Mouse (Mus musculus) liver, embryonic 11.5 days (tissue): Measurements from ENCODE around the gene Gm10203. TPM values are rescaled to one million over a fixed set of nuclear protein-coding genes. Genes with fewer than 3 reads are reported as not detected.

Source experiments
- ATAC-seq: fragments of 200-750 bp; cut with Nextera tagmentation; replicated peaks from 2 replicates; pipeline ENCODE4 v1.8.0; 2017; ENCODE audit warnings: moderate number of reproducible peaks, mild to moderate bottlenecking, moderate TSS enrichment, moderate library complexity; ENCODE audit not compliant: low FRiP score
- DNase-seq: peaks from one replicate; pipeline ENCODE4 v3.0.0-alpha.2; 2017; ENCODE audit warnings: low spot score
- H3K27ac ChIP-seq: fragments of 300-500 bp; sonication (generic); 2 replicates; pipeline ENCODE4 v1.5.1; 2014; ENCODE audit warnings: mild to moderate bottlenecking, low read depth, low read length, control low read depth
- H3K27me3 ChIP-seq: fragments of 300-500 bp; sonication (generic); replicated peaks from 2 replicates; pipeline ENCODE4 v1.6.1; 2014; ENCODE audit warnings: low read length, mixed read lengths; ENCODE audit not compliant: control insufficient read depth, insufficient read depth
- H3K36me3 ChIP-seq: fragments of 300-500 bp; sonication (generic); 2 replicates; pipeline ENCODE4 v1.6.1; 2014; ENCODE audit warnings: mild to moderate bottlenecking, low read length, moderate library complexity, mixed read lengths; ENCODE audit not compliant: control insufficient read depth, insufficient read depth
- H3K4me1 ChIP-seq: fragments of 300-500 bp; sonication (generic); replicated peaks from 2 replicates; pipeline ENCODE4 v1.6.1; 2014; ENCODE audit warnings: low read length, mixed read lengths; ENCODE audit not compliant: control insufficient read depth, insufficient read depth
- H3K4me2 ChIP-seq: fragments of 300-500 bp; sonication (generic); 2 replicates; pipeline ENCODE4 v1.6.1; 2014; ENCODE audit warnings: mild to moderate bottlenecking, control low read depth, moderate library complexity
- H3K4me3 ChIP-seq: fragments of 300-500 bp; sonication (generic); 2 replicates; pipeline ENCODE4 v1.5.1; 2014; ENCODE audit warnings: low read depth, low read length, control low read depth
- H3K9ac ChIP-seq: fragments of 300-500 bp; sonication (generic); 2 replicates; pipeline ENCODE4 v1.6.1; 2014; ENCODE audit warnings: low read depth, low read length, control low read depth
- H3K9me3 ChIP-seq: fragments of 300-500 bp; sonication (generic); 2 replicates; pipeline ENCODE4 v1.6.1; 2016; ENCODE audit warnings: low read length, inconsistent platforms, mixed read lengths; ENCODE audit not compliant: control insufficient read depth
- WGBS: fragments of 180-500 bp; shearing (Covaris S2); extraction: QIAGEN DNeasy Blood & Tissue Kit; methylation state at CpG from one replicate; pipeline ENCODE4 v1.1.7; 2014; 5-methylcytosine and 5-hydroxymethylcytosine counted together
- polyA plus RNA-seq: library from polyadenylated mRNA; unstranded; fragments of >200 nt; fragmentation: Nextera tagmentation; extraction: Ambion mirVana; gene quantifications from 2 replicates; pipeline ENCODE4 v1.2.1, GENCODE M21; 2014

Gm10203 gene
- polyA plus RNA-seq, 1 experiment from 2014 or later: not detected

DNA sequence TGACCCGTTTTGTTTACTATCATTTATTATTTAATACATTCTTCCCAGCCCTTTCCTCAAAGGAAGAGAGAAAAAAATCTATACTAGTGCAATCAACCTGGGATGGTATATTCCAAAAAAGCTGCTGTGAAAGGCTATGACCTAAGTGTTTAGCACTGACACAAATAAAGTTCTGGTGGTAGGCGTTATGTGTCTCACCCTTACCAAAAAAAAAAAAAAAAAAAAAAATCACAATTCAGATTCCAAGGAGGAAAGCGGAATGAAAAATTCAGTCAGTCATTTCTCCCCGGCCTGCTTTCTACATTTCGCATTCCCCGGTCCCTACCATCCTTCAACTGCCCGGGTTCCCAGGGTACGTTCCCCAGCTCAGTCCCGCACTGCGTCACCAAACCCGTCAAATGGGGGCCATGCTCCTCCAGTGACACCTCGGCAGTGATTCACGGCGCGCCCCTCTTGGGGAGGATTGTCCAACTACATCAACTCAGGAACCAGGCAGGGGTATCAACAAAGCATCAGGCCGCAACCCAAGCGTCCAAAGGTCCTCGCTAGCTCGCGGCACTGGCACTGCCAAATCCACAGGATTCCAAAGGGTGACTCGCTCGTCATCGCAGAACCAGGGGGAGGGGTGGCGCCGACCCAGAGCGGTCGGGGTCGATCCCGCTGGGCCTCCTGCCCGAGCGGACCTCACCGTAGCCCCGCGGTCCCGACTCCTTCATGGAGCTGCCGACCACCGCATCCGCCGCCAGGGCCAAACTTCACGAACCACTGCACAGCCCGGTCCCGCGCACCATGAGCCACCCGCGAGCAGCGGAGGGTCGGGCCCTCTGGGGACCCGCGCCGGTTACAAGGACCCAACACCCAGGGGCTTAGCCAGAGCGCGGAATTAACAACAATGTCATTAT is 29.5 kb upstream of the Gm10203 start:
- H3K36me3 ChIP-seq: no peaks in the 10 kb centered on the region
- H3K27ac ChIP-seq: peak overlapping the region; percentile 91
- H3K9ac ChIP-seq: peak overlapping the region; percentile 75
- DNase-seq (peak; percentile 63), ATAC-seq (peak; percentile 45)
- H3K9me3 ChIP-seq: no peaks in the 10 kb centered on the region
- 3% methylated on average over 52 of the region's 52 CpGs for WGBS
- peak overlapping the region; percentile 74 for H3K4me2 ChIP-seq
- peaks cover 21% of the 10 kb centered on the region for H3K27me3 ChIP-seq
- peak overlapping the region; percentile 78 for H3K4me3 ChIP-seq
- no peaks in the 10 kb centered on the region for H3K4me1 ChIP-seq

DNA sequence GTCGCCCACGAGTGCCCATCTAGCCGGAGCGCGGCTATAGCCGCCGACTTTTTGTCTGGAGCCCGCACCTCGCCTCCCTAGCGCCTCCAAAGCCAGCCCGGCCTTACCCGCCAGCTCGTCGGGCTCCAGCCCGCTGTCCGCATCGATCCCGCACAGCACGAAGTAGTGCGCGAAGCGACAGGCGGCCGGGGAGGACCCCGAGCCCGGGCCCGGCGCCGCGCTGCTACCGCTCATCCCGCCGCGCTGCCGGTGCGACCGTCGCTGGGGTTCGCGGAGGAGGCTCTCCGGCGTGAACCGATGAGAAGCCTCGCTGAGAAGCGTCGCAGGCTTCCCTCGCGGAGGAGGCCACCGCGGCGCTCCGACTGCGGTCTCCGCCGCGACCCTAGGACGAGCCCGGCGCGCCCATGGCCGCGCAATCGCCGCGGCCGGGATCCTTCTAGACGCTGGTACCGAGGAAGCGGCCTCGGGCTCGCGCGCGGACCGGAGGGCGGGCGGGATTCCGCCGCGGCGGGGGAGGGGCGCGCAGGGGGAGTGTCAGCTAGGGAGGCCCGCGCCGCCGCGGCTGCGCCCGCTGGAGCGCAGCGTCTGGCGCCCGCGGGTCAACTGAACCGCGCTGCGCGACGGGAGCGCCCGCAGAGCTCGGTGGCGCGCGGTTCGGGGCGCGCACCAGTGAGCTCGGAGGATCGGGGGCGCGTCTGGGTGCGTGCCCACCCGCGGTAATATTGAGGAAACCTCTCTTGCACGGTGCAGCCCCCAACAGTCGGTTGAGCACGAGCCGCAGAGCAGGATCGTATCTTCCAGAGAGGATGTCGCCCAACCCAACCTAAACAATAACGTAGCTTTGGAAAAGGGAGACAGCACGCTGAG is 28.7 kb upstream of the Gm10203 start, which contains the start of gene Dennd5b:
Gene Dennd5b, minus strand, starts transcription at position 605 of the 867 bp plus-strand sequence.
- Histone ChIP-seq H3K4me2 (peak within 1 kb of the TSS; percentile 74), H3K9ac (peak within 1 kb of the TSS; percentile 75), H3K36me3 (no peaks in the 10 kb centered on the region), H3K4me1 (no peaks in the 10 kb centered on the region), H3K27me3 (peaks cover 21% of the 10 kb centered on the region), H3K27ac (peak within 1 kb of the TSS; percentile 91), H3K4me3 (peak within 1 kb of the TSS; percentile 78), H3K9me3 (no peaks in the 10 kb centered on the region)
- peak; percentile 81 for ATAC-seq
- WGBS: under 1% methylated on average over 122 of the region's 124 CpGs
- peak; percentile 75 for DNase-seq

DNA sequence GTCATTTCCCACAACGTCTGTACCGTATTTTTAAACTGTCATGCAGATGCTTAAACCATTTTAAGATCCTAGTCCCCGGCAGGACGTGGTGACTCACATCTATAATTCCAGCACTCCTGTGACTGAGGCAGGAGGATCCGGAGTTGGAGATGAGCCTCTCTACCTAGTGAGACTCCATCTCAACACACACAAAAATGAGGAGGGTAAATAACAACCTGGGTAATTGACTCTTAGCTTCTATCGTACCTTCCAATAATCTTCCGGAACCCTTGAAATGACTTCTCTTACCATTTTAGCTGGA is 28.1 kb upstream of the Gm10203 start:
- no peaks in the 10 kb centered on the region for H3K9me3 ChIP-seq
- H3K27ac ChIP-seq: peak overlapping the region; percentile 91; the same call in 1 of the 2 replicates
- DNase-seq: no peak
- peaks cover 21% of the 10 kb centered on the region for H3K27me3 ChIP-seq
- H3K4me2 ChIP-seq: peak overlapping the region; percentile 74
- whole genome bisulfite sequencing: 10% methylated on average over 7 of the region's 7 CpGs
- no peak for ATAC-seq
- no peaks in the 10 kb centered on the region for H3K4me1 ChIP-seq
- H3K9ac ChIP-seq: peak overlapping the region; percentile 75
- H3K36me3 ChIP-seq: no peaks in the 10 kb centered on the region
- H3K4me3 ChIP-seq: peak overlapping the region; percentile 78

DNA sequence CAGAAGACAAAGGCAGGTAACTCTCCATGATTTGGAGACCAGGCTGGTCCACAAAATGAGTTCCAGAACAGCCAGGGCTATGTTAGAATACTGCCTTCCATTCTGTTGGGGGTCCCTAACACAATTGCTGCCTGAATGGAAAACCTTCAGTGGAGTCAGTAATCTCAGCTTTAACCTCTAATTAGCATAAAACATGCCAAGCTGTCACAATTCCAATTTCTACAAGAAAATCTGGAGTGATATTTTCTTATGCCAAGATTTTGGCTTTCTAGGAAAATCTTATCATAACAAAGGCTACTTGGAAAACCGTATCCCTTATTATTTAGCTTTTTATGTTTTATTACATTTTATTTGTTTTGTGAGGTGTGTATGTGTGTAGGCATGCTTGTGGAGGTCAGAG is 26.5 kb upstream of the Gm10203 start:
- Histone ChIP-seq H3K27ac (no peak overlapping the region), H3K4me2 (no peak overlapping the region), H3K27me3 (peaks cover 21% of the 10 kb centered on the region), H3K4me1 (no peaks in the 10 kb centered on the region), H3K36me3 (no peaks in the 10 kb centered on the region), H3K4me3 (no peak overlapping the region), H3K9me3 (no peaks in the 10 kb centered on the region), H3K9ac (no peak overlapping the region)
- WGBS: 96% methylated on average over 1 of the region's 1 CpGs
- DNase-seq: no peak
- ATAC-seq: no peak

DNA sequence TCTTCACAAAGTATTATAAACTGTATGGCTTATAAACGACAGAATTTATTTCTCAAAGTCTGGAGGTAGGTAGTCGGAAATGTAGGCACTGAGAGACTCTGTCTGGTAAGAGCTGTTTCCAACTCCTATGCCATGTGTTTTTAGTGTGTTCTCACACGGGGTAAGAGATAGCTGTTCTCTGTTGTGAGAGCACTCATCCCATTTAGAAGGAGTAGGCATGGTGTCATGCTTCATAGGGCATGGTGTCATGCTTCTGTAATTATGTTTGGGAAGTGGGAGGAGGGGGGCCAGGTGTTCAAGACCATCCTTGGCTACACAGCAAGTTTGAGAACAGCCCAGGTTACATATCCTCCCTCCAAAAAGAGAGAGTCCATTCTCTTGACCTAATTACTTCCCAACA is 22.4 kb upstream of the Gm10203 start:
- DNase-seq (no peak), ATAC-seq (no peak)
- no peak overlapping the region for H3K4me2 ChIP-seq
- H3K27me3 ChIP-seq: no peaks in the 10 kb centered on the region; the same call in 1 of the 2 replicates
- H3K9me3 ChIP-seq: no peaks in the 10 kb centered on the region
- 70% methylated on average over 3 of the region's 3 CpGs for WGBS
- no peak overlapping the region for H3K9ac ChIP-seq
- no peak overlapping the region for H3K4me3 ChIP-seq
- no peaks in the 10 kb centered on the region for H3K4me1 ChIP-seq
- no peak overlapping the region for H3K27ac ChIP-seq
- no peaks in the 10 kb centered on the region for H3K36me3 ChIP-seq

DNA sequence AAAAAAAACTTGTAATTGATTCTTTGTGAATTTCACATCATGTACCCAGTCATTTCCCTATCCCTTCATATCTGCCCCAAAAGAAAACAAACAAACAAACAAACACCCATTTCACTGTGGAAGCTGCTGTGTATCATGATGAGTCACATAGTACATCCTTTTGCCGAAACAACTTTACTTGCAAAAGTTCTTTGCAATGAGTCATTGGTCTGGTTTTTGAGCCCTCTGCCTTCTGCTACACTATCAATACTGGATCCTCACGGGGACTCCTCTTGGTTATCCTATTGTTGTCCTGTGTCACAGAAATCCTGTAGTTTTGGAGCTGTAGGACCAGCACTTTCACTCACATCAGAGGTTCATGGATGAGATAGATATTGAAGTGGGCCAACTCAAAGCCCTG is 21.1 kb upstream of the Gm10203 start:
- no peak overlapping the region for H3K27ac ChIP-seq
- no peak for ATAC-seq
- no peaks in the 10 kb centered on the region for H3K4me1 ChIP-seq
- DNase-seq: no peak
- 72% methylated on average over 2 of the region's 2 CpGs for WGBS
- H3K27me3 ChIP-seq: no peaks in the 10 kb centered on the region
- H3K9ac ChIP-seq: no peak overlapping the region
- no peak overlapping the region for H3K4me3 ChIP-seq
- H3K4me2 ChIP-seq: no peak overlapping the region
- no peaks in the 10 kb centered on the region for H3K36me3 ChIP-seq
- H3K9me3 ChIP-seq: no peaks in the 10 kb centered on the region

GRCm38 (mm10) chr6:149116992-149117391 is 13.0 kb upstream of the Gm10203 start:
- no peak for ATAC-seq
- DNase-seq: no peak
- no peak overlapping the region for H3K4me2 ChIP-seq
- no peaks in the 10 kb centered on the region for H3K4me1 ChIP-seq
- no peaks in the 10 kb centered on the region for H3K27me3 ChIP-seq
- H3K4me3 ChIP-seq: no peak overlapping the region
- H3K9me3 ChIP-seq: no peaks in the 10 kb centered on the region
- H3K9ac ChIP-seq: no peak overlapping the region
- no peak overlapping the region for H3K27ac ChIP-seq
- no peaks in the 10 kb centered on the region for H3K36me3 ChIP-seq

GRCm38 (mm10) chr6:149118935-149119334 is 11.0 kb upstream of the Gm10203 start:
- Histone ChIP-seq H3K9ac (no peak overlapping the region), H3K27me3 (no peaks in the 10 kb centered on the region), H3K4me1 (no peaks in the 10 kb centered on the region), H3K4me3 (no peak overlapping the region), H3K9me3 (no peaks in the 10 kb centered on the region), H3K27ac (peak overlapping the region; percentile 55), H3K4me2 (no peak overlapping the region), H3K36me3 (no peaks in the 10 kb centered on the region)
- DNase-seq (no peak), ATAC-seq (peak; percentile 67; the same call in 1 of the 2 replicates)
- WGBS: 50% methylated on average over 2 of the region's 2 CpGs
